Mouse (Mus musculus): Measurements from ENCODE around the gene 2210418O10Rik. TPM values are rescaled to one million over a fixed set of nuclear protein-coding genes. Genes with fewer than 3 reads are reported as not detected.
"Not testable (repeated sequence)": the region's sequence is repeated elsewhere in the genome, so short reads cannot be mapped to it uniquely, and the experiment has no call there.

Gene 2210418O10Rik
- 4.5 and 6.8 TPM in 2 replicates for polyA plus RNA-seq (2015; fragmentation: Nextera tagmentation; extraction: Ambion mirVana)

- not testable (repeated sequence) for H3K27ac ChIP-seq (ENCODE audit: low read depth, low read length); ATAC-seq; H3K9ac ChIP-seq (ENCODE audit: low read depth, low read length); H3K4me3 ChIP-seq (ENCODE audit: low read depth, low read length); H3K9me3 ChIP-seq (ENCODE audit: control insufficient read depth); H3K27me3 ChIP-seq (replicated peaks; ENCODE audit: control insufficient read depth, insufficient read depth, low read length); H3K4me1 ChIP-seq (replicated peaks; ENCODE audit: control insufficient read depth, insufficient read depth, low read length); H3K4me2 ChIP-seq (replicated peaks; ENCODE audit: low read depth); H3K36me3 ChIP-seq (ENCODE audit: control insufficient read depth, insufficient read depth)
- no CpG with 5 or more reads among the region's 2 CpGs for WGBS
Observed at GRCm38 (mm10) chr2:176226269-176226668, at the start of gene 2210418O10Rik. Gene 2210418O10Rik (plus strand): TSS chr2:176226569.

DNA sequence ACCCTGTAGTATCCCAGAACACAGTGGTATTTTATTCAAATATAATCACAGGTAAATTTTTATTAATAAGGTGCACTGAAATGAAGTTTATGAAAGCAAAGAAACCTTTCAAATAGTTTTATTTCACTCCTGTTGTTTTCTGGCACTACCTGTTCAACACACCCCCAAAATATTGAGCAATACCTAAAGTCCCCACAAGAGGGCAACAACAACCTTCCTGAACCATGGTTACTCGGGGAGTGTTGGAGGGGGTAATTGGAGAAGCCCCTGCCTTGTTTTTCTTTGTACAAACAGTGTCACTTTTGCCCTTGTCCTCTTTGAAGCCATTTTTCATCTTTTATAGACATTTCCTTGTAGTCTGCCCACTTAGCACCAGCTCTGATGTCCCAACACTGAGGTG lies 22.1 kb downstream of the 2210418O10Rik start:
- not testable (repeated sequence) for H3K36me3 ChIP-seq (ENCODE audit: control insufficient read depth, insufficient read depth); H3K4me2 ChIP-seq (replicated peaks; ENCODE audit: low read depth); H3K4me1 ChIP-seq (replicated peaks; ENCODE audit: control insufficient read depth, insufficient read depth, low read length); H3K9me3 ChIP-seq (ENCODE audit: control insufficient read depth); ATAC-seq; H3K27ac ChIP-seq (ENCODE audit: low read depth, low read length); H3K27me3 ChIP-seq (replicated peaks; ENCODE audit: control insufficient read depth, insufficient read depth, low read length); H3K9ac ChIP-seq (ENCODE audit: low read depth, low read length); H3K4me3 ChIP-seq (ENCODE audit: low read depth, low read length)
- no CpG with 5 or more reads among the region's 1 CpGs for WGBS

Other genes starting within 250 kb of the 2210418O10Rik start
- 0.20 and 0.81 TPM in 2 replicates for gene Gm2004, start 76.7 kb upstream of the 2210418O10Rik start, polyA plus RNA-seq (2015; fragmentation: Nextera tagmentation; extraction: Ambion mirVana)
- not detected in 2 replicates for gene Gm11009, start 92.9 kb downstream of the 2210418O10Rik start, polyA plus RNA-seq (2015; fragmentation: Nextera tagmentation; extraction: Ambion mirVana)
- gene Gm14435, start 197.0 kb downstream of the 2210418O10Rik start, polyA plus RNA-seq (2015; fragmentation: Nextera tagmentation; extraction: Ambion mirVana), result 5.0 and 6.7 TPM in 2 replicates